Mouse (Mus musculus): ENCODE measurements around the gene Zfp119b.

Zfp119b gene

DNA sequence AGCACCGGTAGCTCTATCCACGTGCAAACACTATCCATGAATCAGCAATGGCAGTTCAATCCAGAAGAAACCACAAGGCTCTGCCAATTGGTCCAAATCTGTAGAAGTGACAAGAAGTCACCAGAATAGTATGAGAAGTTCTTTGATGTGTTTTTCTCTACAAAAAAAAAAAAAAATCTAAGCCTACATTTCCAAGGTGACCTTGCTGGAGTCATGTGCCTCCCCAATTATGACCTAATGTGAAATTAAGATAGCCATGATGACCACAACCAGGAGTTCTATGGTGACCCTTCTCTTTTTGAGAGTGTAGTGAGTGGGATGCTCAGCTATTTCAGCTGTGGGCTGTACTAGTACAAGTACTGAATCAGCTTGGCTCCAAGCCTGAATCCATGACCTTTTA, at the start of gene Zfp119b:
Gene Zfp119b (minus strand): TSS at position 101 of the 400 bp plus-strand sequence.
- no peak for DNase-seq (ENCODE audit: low spot score)

DNA sequence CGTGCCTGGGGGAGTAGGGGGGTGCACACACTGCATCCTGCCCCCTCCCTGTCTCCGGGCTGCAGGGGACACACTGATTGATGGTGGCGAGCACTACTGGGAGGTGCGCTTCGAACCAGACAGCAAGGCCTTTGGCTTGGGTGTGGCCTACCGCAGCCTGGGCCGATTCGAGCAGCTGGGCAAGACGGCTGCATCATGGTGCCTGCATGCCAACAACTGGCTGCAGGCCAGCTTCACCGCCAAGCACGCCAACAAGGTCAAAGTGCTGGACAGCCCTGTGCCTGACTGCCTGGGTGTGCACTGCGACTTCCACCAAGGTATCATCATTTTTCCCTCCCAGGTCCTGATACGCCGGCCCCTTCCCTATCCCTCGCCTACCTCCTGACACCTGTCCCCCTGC, 46.7 kb upstream of the Zfp119b start:
- no peak for DNase-seq (ENCODE audit: low spot score)

DNA sequence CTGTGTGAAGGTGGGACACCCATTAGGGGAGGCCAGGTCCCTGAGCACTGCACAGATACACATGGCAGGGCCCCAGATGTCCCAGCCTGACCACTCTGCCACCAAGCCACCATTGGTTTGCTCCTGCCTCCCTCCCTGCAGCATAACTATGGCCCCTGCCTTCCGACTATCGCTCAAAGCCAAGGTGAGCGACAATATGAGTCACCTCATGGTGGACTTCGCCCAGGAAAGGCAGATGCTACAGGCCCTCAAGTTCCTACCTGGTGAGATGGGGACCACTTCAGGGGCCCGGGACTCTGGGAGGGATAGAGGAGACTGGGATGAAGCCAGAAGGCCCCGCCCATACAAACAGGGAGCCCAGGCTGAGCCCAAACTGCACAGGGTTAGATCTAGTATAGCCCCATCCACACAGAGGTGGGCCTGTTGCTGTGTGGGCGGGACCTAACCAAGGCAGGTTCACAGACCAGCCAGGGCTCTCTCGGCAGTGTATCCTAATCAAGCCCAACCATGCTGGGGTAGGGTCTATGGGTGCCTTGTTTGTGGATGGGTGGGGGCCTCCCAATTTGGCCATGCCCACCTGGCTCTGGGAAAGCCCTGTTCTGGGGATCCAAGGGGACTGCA, 41.1 kb upstream of the Zfp119b start:
- DNase-seq (ENCODE audit: low spot score) = no peak

DNA sequence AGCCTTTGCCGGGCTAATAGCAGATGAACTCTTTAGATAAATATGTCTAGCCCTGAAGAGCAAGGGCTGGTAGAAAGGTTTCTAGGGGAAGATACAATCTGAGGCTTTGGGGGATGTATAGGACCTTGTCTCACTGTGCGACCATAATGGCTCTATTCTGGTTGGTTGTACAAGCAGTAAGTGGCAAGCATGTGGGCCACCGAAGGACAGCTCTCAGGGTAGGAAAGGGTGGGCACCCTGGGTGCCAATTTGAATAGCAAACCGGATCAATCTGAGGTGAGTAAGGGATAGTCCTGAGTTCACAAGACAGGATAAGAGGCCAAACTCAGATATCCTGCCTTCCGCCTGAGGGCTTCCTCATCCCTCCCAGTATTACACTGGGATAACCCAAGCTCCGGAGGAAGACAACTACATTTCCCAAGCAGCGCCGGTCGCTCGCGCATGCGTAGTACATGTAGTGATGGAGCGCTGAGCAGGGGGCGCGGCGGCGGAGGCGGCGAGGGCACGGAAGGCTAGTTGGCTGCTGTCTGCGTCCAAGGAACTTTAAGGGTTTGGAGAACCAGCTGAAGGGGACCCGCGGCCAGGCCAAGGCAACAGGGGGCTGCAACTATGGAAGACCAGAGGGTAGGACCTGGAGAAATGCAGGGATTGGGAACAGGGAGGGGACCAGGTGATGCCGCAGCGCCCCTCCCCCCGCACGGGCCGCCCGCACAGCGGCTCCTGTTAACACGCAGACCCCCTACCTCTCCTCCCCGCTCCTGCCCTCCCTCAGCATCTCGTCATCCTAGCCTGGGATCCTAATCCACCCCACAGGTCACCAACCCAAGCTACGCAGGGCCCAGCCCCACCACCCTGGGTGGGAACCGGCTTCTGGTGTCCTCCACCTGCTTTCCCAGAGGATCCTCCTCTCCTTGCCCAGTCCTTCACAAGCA, 37.0 kb upstream of the Zfp119b start, which contains the start of gene Fsd1:
Gene Fsd1 (plus strand): TSS at position 480 of the 932 bp plus-strand sequence.
- DNase-seq (ENCODE audit: low spot score) = no peak

DNA sequence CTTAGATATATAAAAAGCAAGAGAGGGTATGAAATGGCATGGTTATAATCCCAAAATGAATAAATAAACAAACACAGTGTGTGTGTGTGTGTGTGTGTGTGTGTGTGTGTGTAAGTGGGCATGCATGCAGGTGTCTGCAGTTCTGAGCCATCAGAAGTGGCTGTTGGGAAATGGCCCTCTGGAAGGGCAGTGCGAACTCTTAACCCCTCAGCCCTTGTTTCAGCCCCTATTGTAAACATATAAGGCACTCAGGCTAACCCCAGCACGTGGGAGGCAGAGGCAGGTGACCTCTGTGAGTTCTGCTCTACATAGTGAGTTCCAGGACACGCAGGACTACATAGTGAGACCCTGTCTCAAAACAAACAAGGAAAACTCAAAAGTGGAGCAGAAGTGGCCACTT, 28.0 kb upstream of the Zfp119b start:
- no peak for DNase-seq (ENCODE audit: low spot score)

DNA sequence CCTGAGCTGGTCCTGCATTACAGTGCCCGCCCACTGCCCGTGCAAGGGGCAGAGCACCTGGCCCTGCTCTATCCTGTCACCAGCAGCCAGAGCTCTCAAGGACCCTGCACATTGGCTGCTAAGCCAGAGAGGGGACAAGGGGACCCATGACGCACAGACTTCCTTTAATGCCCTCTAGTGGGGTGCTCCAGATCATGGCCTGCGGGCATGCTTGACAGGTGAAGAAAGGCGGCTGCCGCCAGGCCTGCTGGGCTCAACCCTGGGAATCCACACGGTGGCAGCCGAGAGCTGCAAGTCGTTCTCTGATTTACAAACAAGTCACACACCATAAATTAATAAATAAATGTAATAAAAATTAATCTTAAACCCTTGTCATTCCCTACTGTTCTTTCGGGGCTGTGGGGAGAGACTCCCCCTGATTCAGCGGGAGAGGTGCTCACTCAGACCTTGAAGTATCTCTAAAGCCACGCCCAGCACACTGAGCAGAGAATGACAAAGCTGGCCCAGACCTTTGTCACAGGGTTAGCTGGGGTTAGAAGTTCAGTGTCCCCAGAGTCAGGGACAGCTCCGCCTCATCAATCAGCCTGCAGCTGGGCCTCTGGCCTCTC, 27.1 kb upstream of the Zfp119b start:
- DNase-seq (ENCODE audit: low spot score) = peak; percentile 76

DNA sequence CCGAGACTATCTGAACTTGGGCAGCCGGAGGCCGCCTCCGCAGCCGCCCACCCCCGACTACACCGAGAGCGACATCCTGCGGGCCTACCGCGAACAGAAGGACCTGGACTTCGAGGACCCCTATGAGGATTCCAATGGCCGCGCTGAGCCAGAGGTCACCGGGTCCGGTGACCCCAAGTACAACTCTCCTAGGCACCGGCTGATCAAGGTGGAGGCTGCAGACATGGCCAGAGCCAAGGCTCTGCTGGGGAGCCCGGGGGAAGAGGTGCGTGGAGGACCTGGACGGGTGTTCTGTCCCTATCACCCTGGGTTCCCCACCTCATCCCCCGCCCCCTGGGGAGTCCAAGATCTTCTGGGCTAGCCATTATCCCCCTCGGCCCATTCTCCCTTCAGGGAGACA, 22.2 kb upstream of the Zfp119b start:
- DNase-seq (ENCODE audit: low spot score) = no peak

DNA sequence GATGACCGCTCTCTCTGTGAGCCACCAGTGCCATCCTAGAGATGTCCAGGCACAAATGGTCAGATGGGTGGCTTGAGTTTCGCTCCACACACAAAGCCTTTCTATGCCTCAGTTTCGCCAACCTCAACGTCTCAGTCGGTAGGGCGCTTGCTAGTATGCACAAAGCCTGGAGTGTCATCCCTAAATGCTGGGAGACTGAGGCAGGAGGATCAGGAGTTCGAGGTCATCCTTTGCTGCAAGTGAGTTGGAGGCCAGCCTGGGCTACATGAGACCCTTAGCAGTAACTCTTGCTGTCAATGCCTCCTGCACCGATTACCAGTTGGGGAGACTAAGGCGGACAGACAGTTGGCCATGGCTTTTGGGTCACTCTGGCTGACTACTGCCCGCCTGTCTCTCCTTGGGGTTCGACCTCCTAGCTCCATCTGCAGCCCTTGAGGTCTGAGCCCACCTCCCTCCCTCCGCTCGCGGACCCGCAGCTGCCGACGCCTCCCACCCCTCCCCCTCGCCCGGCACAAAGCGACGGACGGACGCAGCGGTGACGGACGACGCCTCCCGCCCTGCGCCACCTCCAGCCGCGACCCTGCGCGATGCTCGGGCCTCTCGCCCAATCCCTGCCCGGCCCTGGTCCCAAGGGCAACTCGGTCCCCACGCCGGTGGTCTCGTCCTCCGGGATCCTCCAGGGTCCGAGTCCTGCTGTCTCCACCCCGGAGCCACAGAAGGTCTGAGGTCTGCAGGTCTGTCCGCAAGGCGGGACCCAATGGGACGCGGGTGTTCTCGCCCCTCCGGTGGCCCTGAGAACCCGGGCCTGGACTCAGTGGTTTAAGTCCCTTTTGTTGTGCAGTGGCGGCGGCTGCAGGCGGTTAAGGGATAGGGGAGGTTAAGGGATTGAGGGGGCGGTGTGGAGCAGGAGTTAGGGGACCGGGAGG, 20.9 kb upstream of the Zfp119b start, which contains the start of gene Shd:
Gene Shd (plus strand): TSS at position 502 of the 926 bp plus-strand sequence.
- DNase-seq (ENCODE audit: low spot score) = no peak

DNA sequence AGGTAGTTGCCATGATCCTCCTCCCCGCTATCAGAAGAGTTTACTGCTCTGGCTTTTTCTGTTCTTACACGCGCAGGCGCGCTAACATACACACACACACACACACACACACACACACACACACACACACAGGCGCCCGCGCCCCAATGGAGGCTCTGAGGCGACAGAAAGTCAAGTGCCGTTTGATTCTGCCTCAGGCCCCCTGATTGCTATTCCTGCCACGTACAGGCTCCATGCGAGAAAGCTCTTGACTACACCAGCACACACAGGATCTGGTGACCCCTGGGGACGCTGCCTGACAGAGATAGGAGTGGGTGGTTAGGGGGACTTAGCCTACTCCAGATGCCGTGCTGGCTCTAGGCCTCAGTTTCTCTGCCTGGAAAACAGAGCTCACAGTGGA, 20.3 kb upstream of the Zfp119b start:
- DNase-seq (ENCODE audit: low spot score) = no peak

DNA sequence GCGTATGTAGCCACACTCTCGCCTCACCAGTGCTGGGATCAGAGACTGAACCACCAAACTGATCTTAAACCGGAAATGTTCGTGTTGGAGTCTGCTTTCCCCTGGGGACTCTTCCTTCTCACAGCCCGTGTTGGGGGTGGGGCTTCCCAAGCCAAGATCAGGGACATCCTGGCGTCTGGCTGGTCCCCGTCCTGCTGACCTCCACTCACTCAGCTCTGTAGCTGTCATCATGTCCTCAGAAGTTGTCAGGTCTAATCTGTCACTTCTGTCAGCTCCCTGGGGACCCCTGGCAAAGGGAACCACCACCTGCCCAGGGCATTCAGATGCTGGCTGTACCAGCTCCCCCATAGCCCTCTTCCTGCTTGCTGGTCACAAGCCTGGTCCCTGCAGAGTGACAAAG, 18.9 kb upstream of the Zfp119b start:
- no peak for DNase-seq (ENCODE audit: low spot score)

DNA sequence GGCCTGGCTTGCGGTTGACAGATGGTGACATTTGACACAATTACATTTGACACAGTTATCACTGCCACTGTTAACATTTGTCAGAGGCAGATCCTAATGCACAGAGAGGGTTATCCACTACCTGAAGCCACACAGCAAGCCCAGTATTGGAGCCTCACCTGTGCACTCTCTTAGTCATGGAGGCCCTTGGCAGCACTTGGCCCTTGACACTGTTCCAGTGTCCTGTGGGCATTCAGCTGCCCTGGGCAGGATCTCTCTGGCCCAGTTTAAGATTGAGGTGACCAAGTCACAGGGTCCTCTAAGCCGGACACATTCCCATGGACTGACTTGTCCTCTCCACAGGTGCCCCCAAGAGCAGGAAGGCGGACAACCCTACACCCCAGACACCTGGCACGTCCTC, 17.9 kb upstream of the Zfp119b start:
- no peak for DNase-seq (ENCODE audit: low spot score)

DNA sequence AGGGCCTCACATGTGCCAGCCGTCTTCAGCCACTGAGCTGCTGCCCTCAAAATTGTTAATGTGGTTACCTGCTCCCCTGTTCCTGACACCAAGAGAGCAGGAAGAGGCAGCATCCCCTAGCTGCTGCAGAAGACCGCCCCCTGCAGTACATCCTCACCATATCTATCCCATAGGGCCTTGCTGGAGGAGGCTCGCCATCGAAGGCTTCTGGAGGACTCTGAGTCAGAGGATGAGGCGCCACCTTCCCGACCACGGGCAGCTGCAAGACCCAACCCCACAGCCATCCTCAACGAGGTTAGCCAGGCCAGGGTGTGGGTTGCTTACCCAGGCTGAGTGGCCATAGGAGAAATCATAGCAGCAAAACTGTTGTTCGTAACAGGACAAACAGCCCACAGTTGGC, 15.7 kb upstream of the Zfp119b start:
- DNase-seq (ENCODE audit: low spot score) = no peak

DNA sequence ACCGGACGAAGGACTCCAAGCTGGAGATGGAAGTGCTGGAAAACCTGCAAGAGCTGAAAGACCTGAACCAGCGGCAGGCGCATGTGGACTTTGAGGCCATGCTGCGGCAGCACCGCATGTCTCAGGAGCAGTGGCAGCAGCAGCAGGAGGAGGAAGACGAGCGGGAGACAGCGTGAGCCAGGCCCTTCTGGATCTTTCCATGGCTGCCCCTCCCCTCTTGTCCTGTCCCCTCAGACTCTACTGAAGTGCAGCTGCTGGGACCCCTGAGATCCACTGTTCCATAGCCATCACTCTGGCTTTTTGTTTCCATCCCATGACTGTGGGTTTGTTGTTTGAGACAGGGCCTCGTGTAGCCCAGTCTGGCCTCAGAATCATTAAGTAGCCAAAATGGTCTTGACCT, 15.2 kb upstream of the Zfp119b start:
- DNase-seq (ENCODE audit: low spot score) = no peak

DNA sequence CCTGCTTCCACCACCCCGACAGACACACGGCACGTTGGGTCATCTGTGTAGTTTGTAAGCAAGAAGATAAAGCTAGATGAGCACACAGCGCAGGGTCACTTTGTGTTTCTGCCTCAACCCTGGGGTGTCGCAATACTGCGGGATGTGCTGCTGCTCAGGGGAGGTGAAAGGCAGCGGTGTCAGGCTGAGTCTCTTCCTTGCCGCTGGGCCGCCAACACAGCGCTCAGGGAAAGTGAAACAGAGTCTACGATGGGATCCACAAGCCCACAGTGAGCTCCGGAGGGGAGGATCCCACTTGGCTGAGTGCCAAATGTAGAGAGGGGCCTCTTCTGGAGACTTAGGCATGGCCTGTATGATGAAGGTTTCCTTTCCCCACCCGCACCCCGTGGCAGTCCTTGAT, 13.9 kb upstream of the Zfp119b start:
- no peak for DNase-seq (ENCODE audit: low spot score)

DNA sequence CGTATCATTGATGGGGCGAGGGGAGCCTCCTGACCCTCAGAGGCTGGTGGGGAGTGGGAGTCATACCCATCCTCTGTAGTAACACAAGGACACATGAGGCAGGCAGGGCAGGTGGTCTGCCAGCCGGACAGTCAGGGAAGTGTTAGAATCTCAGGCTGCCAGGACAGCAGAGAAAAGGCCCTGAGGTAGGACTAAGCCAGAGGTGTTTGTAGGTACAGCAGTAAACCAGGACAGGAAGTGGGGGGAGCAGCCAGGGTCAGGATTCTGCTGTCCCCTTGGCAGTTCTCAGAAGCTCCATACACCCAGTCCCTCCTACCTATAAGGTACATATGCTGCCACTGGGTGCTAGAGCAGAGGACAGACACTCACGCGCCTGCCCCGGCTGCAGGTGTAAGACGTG, 12.3 kb upstream of the Zfp119b start:
- no peak for DNase-seq (ENCODE audit: low spot score)

DNA sequence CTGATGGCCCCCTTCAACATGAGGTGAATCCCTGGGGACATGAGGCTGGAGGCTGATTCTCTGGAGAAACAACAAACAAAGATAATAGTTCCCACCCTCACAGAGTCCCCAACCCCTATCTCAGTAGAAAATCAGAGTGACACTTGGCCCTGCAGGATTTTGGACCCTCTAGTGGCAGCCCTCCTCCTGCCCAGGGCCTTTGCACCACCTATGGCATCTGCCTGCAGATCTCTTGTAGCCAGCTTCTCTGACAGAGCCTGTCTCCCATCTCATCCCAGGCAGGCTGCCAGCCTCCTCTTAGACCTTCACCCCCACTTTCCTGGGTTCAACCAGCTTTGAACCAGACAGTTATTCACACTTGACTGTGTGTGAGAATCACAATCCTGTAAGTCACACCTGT, 11.5 kb upstream of the Zfp119b start:
- DNase-seq (ENCODE audit: low spot score) = no peak

DNA sequence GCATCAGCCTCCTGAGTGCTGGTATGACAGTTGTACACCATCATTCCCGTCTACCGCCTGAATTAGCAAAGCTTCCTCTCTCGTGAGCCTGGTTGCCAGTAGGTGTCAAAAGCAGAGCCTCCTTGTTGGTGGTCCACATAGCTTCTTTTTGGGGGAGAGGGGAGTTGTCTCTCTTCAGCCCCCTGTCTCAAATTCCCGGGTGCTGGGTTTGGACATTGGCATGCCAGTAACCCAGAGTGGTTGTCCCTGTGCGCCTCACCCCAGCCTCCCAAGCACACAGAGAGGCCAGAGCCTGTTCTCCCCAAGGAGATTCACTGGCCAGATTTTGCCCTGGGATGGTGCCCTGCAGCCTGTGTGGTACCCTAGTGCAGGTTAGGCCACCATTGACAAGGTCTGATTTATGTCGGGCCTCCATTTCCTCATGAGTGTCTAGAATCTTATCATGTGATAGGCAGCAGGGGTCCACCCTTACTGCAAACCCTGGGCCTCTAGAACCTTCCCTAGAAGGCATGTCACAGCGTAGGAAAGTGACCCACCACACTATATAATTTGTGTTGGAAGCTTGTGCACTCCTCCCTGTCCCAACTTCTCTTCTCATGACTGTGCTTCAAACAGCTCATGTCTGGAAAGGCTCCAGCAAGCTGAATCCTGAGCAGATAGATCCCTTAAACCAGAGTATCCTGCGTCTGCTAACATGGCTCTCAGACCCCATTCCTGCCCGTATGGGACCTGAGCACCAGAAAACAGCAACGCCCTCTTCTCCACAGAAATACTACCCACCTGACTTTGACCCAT, 10.8 kb upstream of the Zfp119b start:
- DNase-seq (ENCODE audit: low spot score) = no peak

DNA sequence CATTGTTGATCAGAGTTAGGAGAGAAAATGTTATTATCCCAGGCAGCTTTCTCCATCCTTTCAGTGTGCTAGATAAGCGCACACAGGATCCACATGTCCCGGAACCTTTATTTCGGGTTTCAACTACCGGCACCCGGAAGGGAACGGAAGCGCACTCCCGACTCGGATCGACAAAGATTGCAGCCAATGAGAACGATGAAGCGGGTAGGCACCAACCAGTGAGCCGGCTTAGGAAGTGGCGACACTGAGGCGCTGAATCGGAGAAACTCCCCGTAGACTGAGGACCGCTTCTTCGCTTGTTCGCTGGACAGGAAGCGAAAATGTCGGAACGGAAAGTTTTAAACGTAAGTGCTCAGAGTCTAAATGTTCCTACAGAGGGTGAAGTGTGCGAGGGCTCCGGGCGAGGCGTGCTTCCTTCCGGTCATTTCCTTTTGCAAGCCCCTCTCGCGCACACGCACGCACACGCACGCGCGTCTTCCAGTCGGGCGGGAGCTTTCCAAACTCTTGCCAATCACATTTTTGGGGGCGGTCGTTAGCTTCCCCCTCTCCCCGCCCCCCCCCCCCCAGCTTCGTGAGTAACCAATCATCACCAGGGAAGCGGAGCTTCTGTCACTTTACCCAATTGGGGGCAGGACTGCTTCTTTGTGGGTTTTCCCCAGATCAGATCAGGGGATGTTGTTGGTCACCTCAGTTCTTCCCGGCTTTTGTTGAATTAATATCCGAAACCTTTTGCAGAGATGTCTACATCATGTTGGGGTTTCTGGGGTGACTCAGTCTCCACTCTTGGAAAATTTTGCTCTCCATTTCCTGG, 9.8 kb upstream of the Zfp119b start, which contains the start of gene Yju2:
Gene Yju2 (plus strand): TSS at position 182 of the 811 bp plus-strand sequence.
- DNase-seq (ENCODE audit: low spot score) = peak; percentile 91

DNA sequence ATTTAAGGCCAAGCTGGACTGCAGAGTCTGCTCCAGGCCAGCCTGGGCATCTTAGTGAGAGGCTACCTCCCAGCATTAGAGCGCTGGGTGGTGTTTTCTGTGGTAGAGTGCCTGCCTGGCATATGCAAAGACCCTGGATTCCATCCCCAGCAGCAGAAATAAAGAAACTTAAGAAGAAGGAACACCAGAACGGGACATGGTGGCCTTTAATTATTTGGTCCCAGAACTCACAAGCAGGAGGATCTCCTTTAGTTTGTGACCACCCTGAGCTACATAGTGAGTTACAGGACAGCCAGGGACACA, 9.2 kb upstream of the Zfp119b start:
- DNase-seq (ENCODE audit: low spot score) = no peak

Measured in ovary, postnatal 14 days (tissue).